Mouse (Mus musculus) kidney, postnatal 14 days (tissue): ENCODE data around the gene Slc25a34.
A peak's percentile ranks its signal among the peaks of the same experiment; 100 is the strongest.

Source experiments
- DNase-seq: peaks from one replicate; pipeline ENCODE4 v3.0.0; 2022; ENCODE audit warnings: mixed read lengths

Slc25a34 gene

GRCm38 (mm10) chr4:141576404-141576803 is 47.2 kb downstream of the Slc25a34 start:
- DNase-seq: no peak

- DNase-seq: peak; percentile 90
Observed at GRCm38 (mm10) chr4:141574789-141575702, 48.6 kb downstream of the Slc25a34 start.

GRCm38 (mm10) chr4:141573359-141573966 is 50.2 kb downstream of the Slc25a34 start:
- peak; percentile 83 for DNase-seq

GRCm38 (mm10) chr4:141572668-141573358 is 50.8 kb downstream of the Slc25a34 start:
- DNase-seq: peak; percentile 38

- DNase-seq: no peak
Observed at GRCm38 (mm10) chr4:141571934-141572333, 51.7 kb downstream of the Slc25a34 start.

GRCm38 (mm10) chr4:141571337-141571739 is 52.3 kb downstream of the Slc25a34 start:
- peak; percentile 85 for DNase-seq

GRCm38 (mm10) chr4:141570821-141571220 is 52.8 kb downstream of the Slc25a34 start:
- DNase-seq: no peak

- peak; percentile 89 for DNase-seq
Observed at GRCm38 (mm10) chr4:141570004-141570403, 53.6 kb downstream of the Slc25a34 start.

GRCm38 (mm10) chr4:141568966-141569365 is 54.7 kb downstream of the Slc25a34 start:
- DNase-seq: no peak
